Mouse (Mus musculus): ENCODE measurements around the gene Ctdnep1. TPM values are rescaled to one million over a fixed set of nuclear protein-coding genes. Genes with fewer than 3 reads are reported as not detected.

The Ctdnep1 gene
- 23.5 and 24.9 TPM in 2 replicates for polyA plus RNA-seq (2012; rRNA removed)

DNA sequence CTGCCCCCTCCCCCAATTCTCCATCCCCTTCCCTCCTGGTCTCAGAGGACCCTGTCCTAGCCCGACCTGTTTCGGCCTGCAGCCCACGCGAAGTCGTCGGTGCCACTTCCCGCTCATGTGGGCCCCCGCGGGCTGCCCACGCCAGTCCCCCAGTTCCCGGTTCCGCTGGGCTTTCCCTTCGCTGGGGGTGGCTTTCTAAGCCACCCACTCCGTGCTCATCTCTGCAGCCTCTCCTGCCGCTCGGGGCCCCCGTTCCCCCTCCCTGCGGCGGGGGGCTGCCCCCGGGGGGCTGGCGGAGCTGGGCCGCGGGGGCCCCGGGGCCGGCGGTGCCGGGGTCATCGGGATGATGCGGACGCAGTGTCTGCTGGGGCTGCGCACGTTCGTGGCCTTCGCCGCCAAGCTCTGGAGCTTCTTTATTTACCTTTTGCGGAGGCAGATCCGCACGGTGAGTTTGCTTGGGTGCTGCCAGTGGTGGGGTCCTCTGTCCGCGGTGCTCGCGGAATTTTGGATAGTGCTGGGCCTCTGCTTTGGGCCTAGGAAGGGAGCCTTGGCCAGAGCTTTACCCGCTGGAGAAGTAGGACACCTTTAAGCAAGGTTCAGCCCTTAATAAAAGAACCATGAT is at the start of gene Ctdnep1:
Gene Ctdnep1, plus strand, starts transcription at position 16 of the 622 bp plus-strand sequence.

GRCm38 (mm10) chr11:69935137-69935879 is 45.6 kb upstream of the Ctdnep1 start, which contains the start of gene Ybx2:
Ybx2 (plus strand) TSS chr11:69935796.

DNA sequence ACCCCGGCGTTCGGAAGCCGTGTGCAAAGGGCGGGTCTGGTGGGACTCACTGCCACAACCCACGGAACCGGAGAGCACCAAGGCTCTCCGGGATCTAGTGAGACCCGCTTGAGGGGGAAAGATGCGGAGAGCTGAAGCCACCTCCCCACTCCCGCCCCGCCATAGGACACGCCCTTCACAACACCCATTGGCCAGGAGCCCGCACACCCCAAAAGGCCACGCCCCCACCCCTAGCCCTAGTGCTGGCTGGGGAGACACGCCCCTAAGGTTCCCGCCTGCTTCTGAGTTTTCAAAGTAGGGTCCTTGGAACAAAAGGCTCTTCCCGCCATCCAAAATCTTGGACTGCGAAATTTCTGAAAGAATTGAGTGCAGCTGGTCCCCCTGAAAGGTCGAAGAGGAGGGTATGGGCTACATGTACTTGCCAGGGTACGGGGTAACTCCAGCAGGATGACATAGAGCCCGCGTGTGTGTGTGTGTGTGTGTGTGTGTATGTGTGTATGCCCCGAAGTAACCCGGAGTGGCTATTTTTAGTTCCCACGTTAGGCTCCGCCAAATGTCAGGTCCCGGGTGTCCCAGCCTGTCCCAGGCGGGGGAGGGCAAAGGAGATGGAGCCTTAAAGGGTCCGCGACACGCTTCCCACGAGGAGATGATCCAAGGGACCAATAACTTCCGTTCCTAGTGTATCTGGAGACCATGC is 32.7 kb upstream of the Ctdnep1 start, which contains the start of gene Slc2a4:
Gene Slc2a4, minus strand, starts transcription at position 123 of the 697 bp plus-strand sequence.

GRCm38 (mm10) chr11:69964650-69965270 is 16.2 kb upstream of the Ctdnep1 start, which contains the start of gene Cldn7:
Cldn7 (plus strand) TSS chr11:69964779.

DNA sequence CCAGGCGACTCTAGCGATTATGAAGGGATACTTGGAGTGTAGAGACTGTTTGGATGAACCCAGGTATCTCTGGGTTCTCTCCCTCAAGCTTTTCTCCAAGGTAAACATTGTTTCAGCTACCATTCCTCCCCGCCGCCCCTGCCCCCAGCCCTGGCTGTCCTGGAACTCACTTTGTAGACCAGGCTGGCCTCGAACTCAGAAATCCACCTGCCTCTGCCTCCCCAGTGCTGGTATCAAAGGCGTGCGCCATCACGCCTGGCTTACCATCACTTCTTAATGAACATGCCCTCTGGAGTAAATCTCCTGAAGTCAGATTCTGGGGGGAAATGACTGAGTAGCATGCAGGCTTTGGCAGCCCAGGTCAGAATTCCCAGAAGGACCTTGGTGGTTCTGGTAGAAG is 1.3 kb downstream of the Ctdnep1 start, which contains the start of gene Elp5:
Gene Elp5, minus strand, starts transcription at position 293 of the 400 bp plus-strand sequence.

DNA sequence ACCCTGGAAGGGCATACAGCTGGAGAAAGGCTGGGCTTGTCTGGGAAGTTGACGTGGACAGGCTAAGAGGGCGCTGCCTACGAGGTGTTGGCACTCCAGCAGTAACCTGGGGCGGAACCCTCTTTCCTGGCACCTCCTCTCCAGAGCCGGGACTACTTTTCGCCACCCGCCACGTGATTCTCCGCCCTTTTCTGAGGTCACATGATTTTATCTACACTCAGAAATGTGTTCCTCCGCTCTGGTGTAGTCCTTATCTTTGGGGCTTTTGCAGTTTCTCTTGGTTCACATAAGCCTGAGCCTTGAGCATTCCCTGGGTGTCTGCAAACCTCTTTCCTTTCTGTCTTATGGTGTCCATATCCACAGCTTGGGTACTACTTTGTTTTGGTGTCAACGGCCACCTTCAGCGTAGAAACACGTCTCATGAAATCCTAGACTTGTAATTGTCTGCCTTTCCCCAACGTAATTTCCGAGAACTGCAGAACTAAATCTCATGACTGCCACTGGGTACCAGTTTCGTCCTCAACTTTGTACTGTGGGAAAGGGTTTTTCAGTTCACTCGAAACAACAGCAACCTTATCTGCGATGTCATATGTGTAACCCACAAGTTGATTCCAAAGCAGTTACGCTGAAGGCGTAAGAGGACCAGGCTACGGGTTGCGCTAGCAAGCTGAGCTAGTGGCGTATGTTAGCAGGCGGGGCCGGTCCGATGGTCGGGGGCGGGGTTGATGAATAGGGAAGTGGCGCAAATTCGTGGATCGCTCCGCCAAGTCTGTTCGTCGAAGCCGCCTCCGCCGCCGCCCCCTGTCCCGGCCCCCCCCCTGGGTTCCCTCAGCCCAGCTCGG is 10.1 kb downstream of the Ctdnep1 start, which contains the start of gene Gabarap:
Gene Gabarap, plus strand, starts transcription at position 294 of the 842 bp plus-strand sequence.

DNA sequence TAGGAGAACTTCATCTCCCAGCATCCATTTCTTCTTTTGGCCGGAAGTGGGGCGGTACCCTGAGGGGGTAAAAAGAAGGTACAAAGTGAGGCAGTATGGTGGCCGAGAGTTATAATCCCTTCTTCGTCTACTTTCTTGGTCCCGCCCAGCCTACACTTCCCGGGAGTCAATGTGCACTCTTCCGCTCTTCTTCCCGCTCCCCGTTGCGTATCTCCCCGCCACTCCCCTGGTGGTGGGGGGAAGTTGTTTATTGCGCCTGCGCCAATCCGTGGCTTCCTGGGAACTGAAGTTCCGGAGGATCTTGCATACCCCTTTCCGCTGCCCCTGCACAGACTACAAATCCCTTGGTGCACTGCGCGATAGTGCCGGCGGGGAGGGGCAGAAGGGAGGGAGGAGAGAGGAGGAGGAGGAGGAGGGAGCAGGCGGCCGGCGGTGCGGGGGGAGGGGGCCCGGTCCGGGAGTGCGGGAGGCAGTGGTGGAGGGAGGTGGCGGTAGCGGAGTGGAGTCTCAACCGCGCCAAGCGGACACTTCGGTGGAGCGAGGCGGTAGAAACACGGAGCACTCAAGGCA is 14.5 kb downstream of the Ctdnep1 start, which contains the start of gene Phf23:
Gene Phf23, plus strand, starts transcription at position 387 of the 570 bp plus-strand sequence.

GRCm38 (mm10) chr11:70000396-70000898 is 19.5 kb downstream of the Ctdnep1 start, which contains the start of gene Dvl2:
Dvl2 (plus strand) TSS chr11:70000595.

GRCm38 (mm10) chr11:70014880-70015558 is 34.1 kb downstream of the Ctdnep1 start, which contains the start of gene Acadvl:
Acadvl (minus strand) TSS chr11:70015411.

DNA sequence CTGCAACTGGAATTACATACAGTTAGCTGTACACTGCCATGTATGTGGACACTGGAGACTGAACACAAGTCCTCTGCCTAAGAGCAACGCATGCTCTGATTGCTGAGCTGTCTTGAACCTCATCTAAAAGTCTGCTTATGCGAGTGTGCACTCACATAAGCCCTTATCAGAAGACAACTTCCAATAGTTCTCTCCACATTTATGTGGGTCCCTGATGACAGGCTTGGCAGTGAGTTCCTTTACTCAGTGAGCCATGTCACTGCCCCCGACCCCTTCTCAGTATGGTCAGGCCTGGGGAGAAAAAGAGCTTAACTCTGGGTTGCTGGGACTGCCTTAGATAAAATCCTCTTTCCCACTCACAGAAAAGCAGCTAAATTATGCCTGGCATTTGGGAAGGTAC is 35.7 kb downstream of the Ctdnep1 start, which contains the start of gene Dlg4:
Gene Dlg4, plus strand, starts transcription at position 274 of the 400 bp plus-strand sequence.

Other genes with a start within 250 kb of the Ctdnep1 start
- 5.5 and 8.0 TPM in 2 replicates for gene Polr2a, start 222.5 kb upstream of the Ctdnep1 start, polyA plus RNA-seq (2012; rRNA removed)
- gene Slc35g3, start 219.2 kb upstream of the Ctdnep1 start, polyA plus RNA-seq (2012; rRNA removed), result 0.02 TPM in 1 of 2 replicates, not detected in the other
- gene Zbtb4, start 215.2 kb upstream of the Ctdnep1 start, polyA plus RNA-seq (2012; rRNA removed), result 2.3 and 2.8 TPM in 2 replicates
- gene Chrnb1, start 185.2 kb upstream of the Ctdnep1 start, polyA plus RNA-seq (2012; rRNA removed), result 1.3 and 1.6 TPM in 2 replicates
- gene Fgf11, start 179.3 kb upstream of the Ctdnep1 start, polyA plus RNA-seq (2012; rRNA removed), result 0.43 and 0.58 TPM in 2 replicates
- 1.2 and 1.6 TPM in 2 replicates for gene Tmem102, start 175.5 kb upstream of the Ctdnep1 start, polyA plus RNA-seq (2012; rRNA removed)
- not detected in 2 replicates for gene Gm39566, start 165.9 kb upstream of the Ctdnep1 start, polyA plus RNA-seq (2012; rRNA removed)
- gene Spem2, start 162.7 kb upstream of the Ctdnep1 start, polyA plus RNA-seq (2012; rRNA removed), result not detected in 2 replicates
- gene Spem1, start 159.0 kb upstream of the Ctdnep1 start, polyA plus RNA-seq (2012; rRNA removed), result not detected in 2 replicates
- 2.2 and 3.1 TPM in 2 replicates for gene Nlgn2, start 143.4 kb upstream of the Ctdnep1 start, polyA plus RNA-seq (2012; rRNA removed)
- gene Tmem256, start 142.6 kb upstream of the Ctdnep1 start, polyA plus RNA-seq (2012; rRNA removed), result 227 and 300 TPM in 2 replicates
- gene Plscr3, start 134.8 kb upstream of the Ctdnep1 start, polyA plus RNA-seq (2012; rRNA removed), result 19.8 and 22.6 TPM in 2 replicates
- 0.49 and 0.73 TPM in 2 replicates for gene Tnk1, start 122.4 kb upstream of the Ctdnep1 start, polyA plus RNA-seq (2012; rRNA removed)
- not detected in 2 replicates for gene Tmem95, start 103.1 kb upstream of the Ctdnep1 start, polyA plus RNA-seq (2012; rRNA removed)
- 1.2 TPM in 2 replicates for gene Kctd11, start 99.8 kb upstream of the Ctdnep1 start, polyA plus RNA-seq (2012; rRNA removed)
- 7.9 and 10.7 TPM in 2 replicates for gene Acap1, start 85.6 kb upstream of the Ctdnep1 start, polyA plus RNA-seq (2012; rRNA removed)
- 0.36 and 0.38 TPM in 2 replicates for gene 2810408A11Rik, start 80.2 kb upstream of the Ctdnep1 start, polyA plus RNA-seq (2012; rRNA removed)
- gene Neurl4, start 80.1 kb upstream of the Ctdnep1 start, polyA plus RNA-seq (2012; rRNA removed), result 11.4 and 13.4 TPM in 2 replicates
- 43.2 and 45.2 TPM in 2 replicates for gene Gps2, start 67.3 kb upstream of the Ctdnep1 start, polyA plus RNA-seq (2012; rRNA removed)
- gene Eif5a, start 59.2 kb upstream of the Ctdnep1 start, polyA plus RNA-seq (2012; rRNA removed), result 578 and 620 TPM in 2 replicates
- gene Ybx2, start 45.4 kb upstream of the Ctdnep1 start, polyA plus RNA-seq (2012; rRNA removed), result 0.08 and 0.42 TPM in 2 replicates
- gene Slc2a4, start 33.0 kb upstream of the Ctdnep1 start, polyA plus RNA-seq (2012; rRNA removed), result 8.7 and 9.0 TPM in 2 replicates
- 3.2 and 4.8 TPM in 2 replicates for gene Cldn7, start 16.4 kb upstream of the Ctdnep1 start, polyA plus RNA-seq (2012; rRNA removed)
- gene Elp5, start 1.4 kb downstream of the Ctdnep1 start, polyA plus RNA-seq (2012; rRNA removed), result 34.3 and 36.0 TPM in 2 replicates
- 191 and 207 TPM in 2 replicates for gene Gabarap, start 10.0 kb downstream of the Ctdnep1 start, polyA plus RNA-seq (2012; rRNA removed)
- gene Phf23, start 14.6 kb downstream of the Ctdnep1 start, polyA plus RNA-seq (2012; rRNA removed), result 15.0 and 15.6 TPM in 2 replicates
- 4.2 and 4.6 TPM in 2 replicates for gene Dvl2, start 19.4 kb downstream of the Ctdnep1 start, polyA plus RNA-seq (2012; rRNA removed)
- gene Acadvl, start 34.3 kb downstream of the Ctdnep1 start, polyA plus RNA-seq (2012; rRNA removed), result 164 and 167 TPM in 2 replicates
- 1.6 and 2.3 TPM in 2 replicates for gene Dlg4, start 35.8 kb downstream of the Ctdnep1 start, polyA plus RNA-seq (2012; rRNA removed)
- 170 and 192 TPM in 2 replicates for gene Asgr1, start 72.9 kb downstream of the Ctdnep1 start, polyA plus RNA-seq (2012; rRNA removed)
- gene Asgr2, start 111.5 kb downstream of the Ctdnep1 start, polyA plus RNA-seq (2012; rRNA removed), result 46.4 and 50.4 TPM in 2 replicates
- 1.3 and 1.7 TPM in 2 replicates for gene Mgl2, start 149.2 kb downstream of the Ctdnep1 start, polyA plus RNA-seq (2012; rRNA removed)
- gene Clec10a, start 175.0 kb downstream of the Ctdnep1 start, polyA plus RNA-seq (2012; rRNA removed), result 0.45 and 0.84 TPM in 2 replicates
- 3.3 and 3.6 TPM in 2 replicates for gene Slc16a11, start 231.6 kb downstream of the Ctdnep1 start, polyA plus RNA-seq (2012; rRNA removed)
- gene Slc16a13, start 239.9 kb downstream of the Ctdnep1 start, polyA plus RNA-seq (2012; rRNA removed), result 1.1 and 1.7 TPM in 2 replicates
- 1.3 and 1.6 TPM in 2 replicates for gene Bcl6b, start 248.6 kb downstream of the Ctdnep1 start, polyA plus RNA-seq (2012; rRNA removed)

All from liver, embryonic 18 days (tissue).